Mouse (Mus musculus): ENCODE measurements around the gene Rbm14. TPM values are rescaled to one million over a fixed set of nuclear protein-coding genes. Genes with fewer than 3 reads are reported as not detected.
"Not testable (repeated sequence)": the region's sequence is repeated elsewhere in the genome, so short reads cannot be mapped to it uniquely, and the experiment has no call there.

The Rbm14 gene
- polyA plus RNA-seq, 1 experiment from 2014 or later = 10.2 TPM

DNA sequence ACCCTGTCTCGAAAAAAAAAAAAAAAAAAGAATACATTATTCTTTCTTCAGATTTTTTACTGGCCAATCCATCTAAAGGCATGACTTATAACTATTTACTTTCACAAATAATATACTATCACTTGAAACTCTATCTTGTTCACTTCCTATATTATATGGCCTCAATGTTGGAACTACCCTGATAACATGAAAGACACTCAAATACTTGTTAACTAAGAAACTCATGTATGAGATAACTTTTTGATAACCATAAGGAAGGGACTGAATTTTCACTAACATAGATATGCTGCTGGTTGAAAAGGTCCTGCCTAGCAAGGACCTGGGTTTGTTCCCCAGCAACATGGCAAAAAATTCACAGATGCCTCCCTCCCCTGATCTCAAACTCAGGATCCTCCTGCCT, 15.5 kb downstream of the Rbm14 start:
- WGBS (ENCODE audit: missing documents) = no CpG with 5 or more reads among the region's 1 CpGs

GRCm38 (mm10) chr19:4793831-4794422, 17.5 kb downstream of the Rbm14 start, which contains the start of gene Rbm4:
Gene Rbm4, minus strand, starts transcription at chr19:4793901.
- Histone ChIP-seq H3K27ac (peak within 1 kb of the TSS; percentile 59), H3K36me3 (ENCODE audit: inconsistent target) (peaks cover 16% of the 10 kb centered on the region), H3K79me2 (ENCODE audit: inconsistent target) (peaks cover 94% of the 10 kb centered on the region), H3K4me3 (ENCODE audit: inconsistent target) (peak within 1 kb of the TSS; percentile 89)
- 2% methylated on average over 31 of the region's 31 CpGs for WGBS (ENCODE audit: missing documents)

More for the DNA sequence above, 15.5 kb downstream of the Rbm14 start:
- peaks cover 94% of the 10 kb centered on the region for H3K79me2 ChIP-seq (ENCODE audit: inconsistent target)
- peaks cover 33% of the 10 kb centered on the region for H3K36me3 ChIP-seq (ENCODE audit: inconsistent target)
- no peak overlapping the region for H3K4me3 ChIP-seq (ENCODE audit: inconsistent target)
- no peak overlapping the region for H3K27ac ChIP-seq

DNA sequence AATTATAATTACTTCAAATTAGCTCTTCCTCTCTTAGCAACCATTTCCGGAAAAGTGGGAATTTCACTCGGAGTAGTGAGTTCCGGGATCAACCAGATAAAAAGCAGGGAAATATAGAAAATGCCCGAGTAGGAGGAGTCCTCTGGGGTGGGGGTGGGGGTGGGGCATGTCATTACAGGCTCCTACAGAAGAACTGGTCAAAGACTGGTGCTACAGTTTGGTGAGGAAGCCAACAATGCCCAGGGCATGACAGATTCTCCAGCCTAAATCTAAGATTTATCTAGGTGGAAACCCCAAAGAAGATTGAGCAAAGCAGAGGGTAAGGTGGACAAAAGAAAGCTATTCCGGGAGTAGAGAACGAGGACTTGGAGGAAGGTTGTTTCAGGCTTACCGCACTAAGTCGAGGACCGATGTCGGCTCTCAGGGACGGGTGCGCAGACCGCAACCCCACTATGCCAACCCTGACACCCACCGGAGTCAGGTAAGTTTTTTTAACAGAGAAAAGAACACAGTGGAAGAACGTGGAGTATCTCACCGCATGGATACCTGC, 18.1 kb downstream of the Rbm14 start:
- Histone ChIP-seq H3K79me2 (ENCODE audit: inconsistent target) (peaks cover 94% of the 10 kb centered on the region), H3K27ac (peak overlapping the region; percentile 59), H3K4me3 (ENCODE audit: inconsistent target) (peak overlapping the region; percentile 89), H3K36me3 (ENCODE audit: inconsistent target) (peaks cover 16% of the 10 kb centered on the region)
- 1% methylated on average over 16 of the region's 16 CpGs for WGBS (ENCODE audit: missing documents)

GRCm38 (mm10) chr19:4786313-4786712, 25.1 kb downstream of the Rbm14 start:
- peaks cover 100% of the 10 kb centered on the region for H3K79me2 ChIP-seq (ENCODE audit: inconsistent target)
- H3K27ac ChIP-seq = no peak overlapping the region
- peaks cover 45% of the 10 kb centered on the region for H3K36me3 ChIP-seq (ENCODE audit: inconsistent target)
- H3K4me3 ChIP-seq (ENCODE audit: inconsistent target) = no peak overlapping the region
- WGBS (ENCODE audit: missing documents) = 93% methylated on average over 2 of the region's 2 CpGs

GRCm38 (mm10) chr19:4785206-4785605, 26.2 kb downstream of the Rbm14 start:
- Histone ChIP-seq H3K27ac (no peak overlapping the region), H3K4me3 (ENCODE audit: inconsistent target) (no peak overlapping the region), H3K79me2 (ENCODE audit: inconsistent target) (peaks cover 100% of the 10 kb centered on the region), H3K36me3 (ENCODE audit: inconsistent target) (peaks cover 38% of the 10 kb centered on the region)
- 63% methylated on average over 7 of the region's 7 CpGs for WGBS (ENCODE audit: missing documents)

DNA sequence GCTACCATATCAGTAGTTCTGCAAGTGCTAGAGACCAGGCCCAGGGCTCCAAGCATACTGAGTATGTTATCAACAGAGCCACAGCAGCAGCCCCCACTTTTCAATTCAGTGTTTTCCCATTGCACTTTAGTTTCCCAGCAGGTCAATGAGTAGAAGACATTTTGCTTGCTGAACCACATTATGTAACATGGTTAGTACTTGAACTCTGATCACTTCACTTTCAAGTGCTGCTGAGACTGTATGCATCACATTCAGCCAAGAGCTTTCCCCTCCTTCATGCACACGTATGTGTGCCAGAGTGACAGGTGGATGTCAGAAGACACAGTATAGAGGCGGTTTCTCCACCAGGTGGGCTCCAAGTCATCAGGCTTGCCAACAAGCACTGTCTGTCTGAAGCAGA, 28.5 kb downstream of the Rbm14 start:
- Histone ChIP-seq H3K4me3 (ENCODE audit: inconsistent target) (no peak overlapping the region), H3K36me3 (ENCODE audit: inconsistent target) (peaks cover 38% of the 10 kb centered on the region), H3K27ac (no peak overlapping the region), H3K79me2 (ENCODE audit: inconsistent target) (peaks cover 100% of the 10 kb centered on the region)
- WGBS (ENCODE audit: missing documents) = 100% methylated on average over 2 of the region's 2 CpGs

DNA sequence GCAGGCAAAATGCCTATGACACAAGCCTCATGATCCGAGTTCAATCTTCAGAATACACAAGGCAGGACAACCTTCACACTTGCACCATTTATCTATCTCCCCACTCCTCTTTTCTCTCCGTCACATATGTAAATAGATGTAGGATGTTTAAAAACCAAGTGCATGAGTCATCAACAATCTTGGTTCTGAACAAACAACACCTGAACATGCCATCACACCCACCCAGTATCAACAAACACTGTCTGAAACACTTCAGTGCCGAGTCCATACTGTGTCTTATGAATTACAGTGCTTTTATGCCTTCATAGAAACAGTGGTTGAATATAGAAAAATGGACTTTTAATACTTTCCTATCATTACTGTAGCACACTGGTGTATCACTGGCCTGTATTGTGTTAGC, 38.6 kb downstream of the Rbm14 start:
- Histone ChIP-seq H3K4me3 (ENCODE audit: inconsistent target) (no peak overlapping the region), H3K36me3 (ENCODE audit: inconsistent target) (peaks cover 41% of the 10 kb centered on the region; the same call in 1 of the 2 replicates), H3K27ac (no peak overlapping the region), H3K79me2 (ENCODE audit: inconsistent target) (peaks cover 100% of the 10 kb centered on the region)
- WGBS (ENCODE audit: missing documents) = 90% methylated on average over 3 of the region's 3 CpGs

DNA sequence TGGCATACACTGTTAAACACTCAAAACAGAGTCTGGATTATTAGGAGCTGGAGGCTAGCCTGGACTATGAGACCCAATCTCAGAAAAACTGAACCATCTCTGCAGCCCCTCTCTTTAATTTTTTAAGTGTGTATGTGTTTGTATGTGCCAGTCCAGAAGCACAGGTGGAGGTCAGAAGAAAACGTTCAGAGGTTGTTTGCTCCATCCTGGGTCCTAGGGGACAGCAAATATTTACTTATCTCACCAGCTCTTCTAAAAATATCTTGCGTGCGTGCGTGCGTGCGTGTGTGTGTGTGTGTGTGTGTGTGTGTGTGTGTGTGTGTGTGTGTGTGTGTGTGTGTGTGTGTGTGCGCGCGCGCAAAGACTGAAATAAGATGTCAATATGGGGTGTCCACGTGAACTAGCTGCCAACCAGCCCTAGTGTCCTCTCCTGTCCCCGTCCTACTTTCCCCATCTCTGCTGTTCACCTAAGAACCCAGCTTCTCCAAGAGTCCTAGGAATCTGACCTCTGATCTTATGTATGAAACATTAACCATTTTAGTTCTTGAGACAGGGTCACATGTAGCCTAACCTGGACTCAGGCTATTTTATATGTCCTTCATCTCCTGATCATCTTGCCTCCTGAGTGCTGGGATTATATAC, 43.8 kb downstream of the Rbm14 start:
- Histone ChIP-seq H3K36me3 (ENCODE audit: inconsistent target) (peaks cover 51% of the 10 kb centered on the region), H3K27ac (no peak overlapping the region)

DNA sequence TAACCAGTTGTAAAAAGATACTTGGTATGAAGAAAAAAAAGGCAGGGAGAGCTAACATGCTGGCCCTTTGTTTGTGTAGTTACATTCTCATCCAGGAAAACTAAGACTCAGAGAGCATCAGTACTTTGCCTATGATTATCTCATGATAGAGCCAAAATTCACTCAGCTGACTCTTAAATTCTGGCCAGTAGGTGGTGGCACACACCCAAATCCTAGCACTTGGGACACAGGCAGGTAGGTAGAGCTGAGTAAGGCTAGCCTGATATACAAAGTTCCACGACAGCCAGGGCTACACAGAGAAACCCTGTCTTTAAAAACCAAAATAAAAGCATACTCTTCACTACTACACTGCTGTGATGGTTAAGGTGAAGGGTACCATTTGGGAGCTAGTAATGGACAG, 48.6 kb downstream of the Rbm14 start:
- Histone ChIP-seq H3K79me2 (ENCODE audit: inconsistent target) (peaks cover 90% of the 10 kb centered on the region; the same call in 1 of the 2 replicates), H3K36me3 (ENCODE audit: inconsistent target) (peaks cover 23% of the 10 kb centered on the region), H3K4me3 (ENCODE audit: inconsistent target) (no peak overlapping the region), H3K27ac (no peak overlapping the region)
- WGBS (ENCODE audit: missing documents) = 62% methylated on average over 1 of the region's 1 CpGs

More for the DNA sequence above, 43.8 kb downstream of the Rbm14 start:
- WGBS (ENCODE audit: missing documents) = 94% methylated on average over 2 of the region's 12 CpGs
- H3K79me2 ChIP-seq (ENCODE audit: inconsistent target) = peaks cover 98% of the 10 kb centered on the region
- H3K4me3 ChIP-seq (ENCODE audit: inconsistent target) = no peak overlapping the region

DNA sequence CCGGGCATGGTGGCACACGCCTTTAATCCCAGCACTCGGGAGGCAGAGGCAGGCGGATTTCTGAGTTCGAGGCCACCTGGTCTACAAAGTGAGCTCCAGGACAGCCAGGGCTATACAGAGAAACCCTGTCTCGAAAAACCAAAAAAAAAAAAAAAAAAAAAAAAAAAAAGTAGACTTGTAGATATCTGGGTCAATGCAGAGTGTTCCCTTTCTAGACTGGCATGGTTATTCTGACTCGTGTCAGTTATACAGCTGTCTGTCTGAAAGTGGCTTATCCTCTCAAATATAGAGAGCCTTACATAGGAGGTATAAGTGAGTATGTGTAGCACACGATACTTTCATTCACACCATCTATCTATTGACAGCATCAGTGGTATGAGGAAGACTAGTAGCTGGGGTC, 50.9 kb downstream of the Rbm14 start:
- H3K27ac ChIP-seq; H3K4me3 ChIP-seq (ENCODE audit: inconsistent target): not testable (repeated sequence)
- Histone ChIP-seq H3K36me3 (ENCODE audit: inconsistent target) (peaks cover 18% of the 10 kb centered on the region), H3K79me2 (ENCODE audit: inconsistent target) (peaks cover 70% of the 10 kb centered on the region; the same call in 1 of the 2 replicates)
- 80% methylated on average over 4 of the region's 8 CpGs for WGBS (ENCODE audit: missing documents)

GRCm38 (mm10) chr19:4756921-4757320, 54.5 kb downstream of the Rbm14 start:
- Histone ChIP-seq H3K4me3 (ENCODE audit: inconsistent target) (peak overlapping the region; percentile 58), H3K79me2 (ENCODE audit: inconsistent target) (peaks cover 36% of the 10 kb centered on the region; the same call in 1 of the 2 replicates), H3K36me3 (ENCODE audit: inconsistent target) (peaks cover 4% of the 10 kb centered on the region; the same call in 1 of the 2 replicates), H3K27ac (peak overlapping the region; percentile 12; the same call in 1 of the 2 replicates)
- WGBS (ENCODE audit: missing documents) = 2% methylated on average over 6 of the region's 9 CpGs

DNA sequence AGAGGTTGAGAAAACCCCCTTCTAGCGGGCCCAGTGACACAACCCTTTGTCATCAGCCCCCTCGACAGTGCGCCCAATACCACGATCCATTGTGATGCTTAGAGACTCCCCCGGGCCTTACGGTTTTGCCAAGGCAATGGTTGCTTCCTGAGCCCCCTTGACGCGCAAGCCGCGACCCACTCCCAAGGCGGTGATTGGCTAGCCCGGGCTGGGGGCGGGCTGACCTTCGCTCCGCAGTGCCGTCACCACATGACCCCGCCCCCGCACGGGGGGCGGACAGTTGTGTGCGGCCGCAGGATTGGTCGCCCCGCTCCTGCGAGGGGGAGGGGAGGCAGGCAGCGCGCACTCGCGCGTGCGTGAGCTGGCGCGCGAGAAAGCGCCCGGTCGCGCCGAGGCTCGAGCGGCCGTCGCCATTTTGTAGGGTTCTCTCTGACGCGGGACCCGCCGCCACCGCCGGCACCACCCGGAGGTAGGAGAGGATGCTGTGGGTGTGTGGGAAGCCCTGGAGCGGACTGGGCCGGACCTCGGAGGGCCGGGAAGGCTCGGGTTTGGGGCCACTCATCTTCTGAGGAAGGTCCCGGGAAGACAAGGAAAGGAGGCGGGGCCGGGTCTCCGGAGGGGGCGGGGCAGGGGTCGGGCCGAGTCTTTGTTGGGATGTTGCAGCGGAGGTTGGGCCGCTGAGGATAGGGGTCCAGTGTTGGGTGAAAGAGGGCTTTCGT, 55.1 kb downstream of the Rbm14 start, which contains the start of gene Rbm4b:
TSS of gene Rbm4b (plus strand) at position 305 of the 719 bp plus-strand sequence.
- H3K79me2 ChIP-seq (ENCODE audit: inconsistent target) = peaks cover 30% of the 10 kb centered on the region; the same call in 1 of the 2 replicates
- no peaks in the 10 kb centered on the region for H3K36me3 ChIP-seq (ENCODE audit: inconsistent target)
- under 1% methylated on average over 63 of the region's 65 CpGs for WGBS (ENCODE audit: missing documents)
- peak within 1 kb of the TSS; percentile 58 for H3K4me3 ChIP-seq (ENCODE audit: inconsistent target)
- H3K27ac ChIP-seq = peak within 1 kb of the TSS; percentile 19

- H3K4me3 ChIP-seq (ENCODE audit: inconsistent target) = peak overlapping the region; percentile 50
- H3K27ac ChIP-seq = peak overlapping the region; percentile 19; the same call in 1 of the 2 replicates
- peaks cover 24% of the 10 kb centered on the region; the same call in 1 of the 2 replicates for H3K79me2 ChIP-seq (ENCODE audit: inconsistent target)
- no peaks in the 10 kb centered on the region for H3K36me3 ChIP-seq (ENCODE audit: inconsistent target)
- WGBS (ENCODE audit: missing documents) = under 1% methylated on average over 10 of the region's 10 CpGs
Observed at GRCm38 (mm10) chr19:4755565-4756192, 55.8 kb downstream of the Rbm14 start.

All from macrophage (primary cell).